Mouse (Mus musculus): ENCODE results near the gene Dop1a.

The Dop1a gene

GRCm38 (mm10) chr9:86499083-86499482, 32.1 kb downstream of the Dop1a start:
- in situ Hi-C loops (cut with MboI, MseI), result no loop called here

GRCm38 (mm10) chr9:86507437-86507836, 40.5 kb downstream of the Dop1a start:
- in situ Hi-C loops (cut with MboI, MseI), result no loop called here

GRCm38 (mm10) chr9:86513733-86514132, 46.8 kb downstream of the Dop1a start:
- in situ Hi-C loops (cut with MboI, MseI), result no loop called here

DNA sequence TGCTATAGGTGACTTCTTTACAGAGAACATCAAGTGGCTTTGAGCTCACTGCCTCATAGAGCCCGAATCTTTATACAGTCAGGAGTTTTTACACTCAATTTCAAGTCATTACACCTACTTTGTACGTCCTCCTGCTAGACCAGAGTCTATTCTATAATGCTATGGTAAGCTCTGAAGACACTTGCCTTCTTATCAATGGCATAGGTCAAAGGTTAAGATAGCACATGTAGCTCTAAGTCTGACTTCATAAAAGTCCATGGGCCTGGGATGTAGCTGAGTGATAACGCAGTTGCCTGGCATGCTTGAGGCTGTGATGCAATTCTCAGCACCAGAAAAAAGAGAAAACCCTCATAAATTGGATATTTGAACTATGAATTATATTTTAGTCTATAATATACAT, 47.4 kb downstream of the Dop1a start:
- in situ Hi-C loops (cut with MboI, MseI), result no loop called here

DNA sequence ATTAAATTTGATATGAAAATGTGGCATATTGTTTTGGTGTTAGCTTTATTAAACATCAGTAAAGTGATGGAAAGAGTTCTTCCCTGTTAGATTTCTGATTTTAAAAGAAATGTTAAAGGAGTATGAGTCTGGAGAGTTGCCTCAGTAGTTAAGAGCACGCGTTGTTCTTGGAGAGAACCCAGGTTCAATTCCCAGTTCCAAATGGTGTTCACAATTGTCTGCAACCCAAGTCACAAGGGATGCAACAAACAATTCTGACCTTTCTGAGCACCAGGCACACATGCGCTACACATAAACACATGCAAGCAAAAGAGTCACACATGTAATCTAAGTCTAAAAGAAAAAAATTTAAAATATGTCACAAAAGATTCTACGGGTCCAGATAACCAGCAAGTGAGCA, 47.8 kb downstream of the Dop1a start:
- in situ Hi-C loops (cut with MboI, MseI), result no loop called here

- in situ Hi-C loops (cut with MboI, MseI), result no loop called here
These were observed 55.4 kb downstream of the Dop1a start for GRCm38 (mm10) chr9:86522335-86522734.

DNA sequence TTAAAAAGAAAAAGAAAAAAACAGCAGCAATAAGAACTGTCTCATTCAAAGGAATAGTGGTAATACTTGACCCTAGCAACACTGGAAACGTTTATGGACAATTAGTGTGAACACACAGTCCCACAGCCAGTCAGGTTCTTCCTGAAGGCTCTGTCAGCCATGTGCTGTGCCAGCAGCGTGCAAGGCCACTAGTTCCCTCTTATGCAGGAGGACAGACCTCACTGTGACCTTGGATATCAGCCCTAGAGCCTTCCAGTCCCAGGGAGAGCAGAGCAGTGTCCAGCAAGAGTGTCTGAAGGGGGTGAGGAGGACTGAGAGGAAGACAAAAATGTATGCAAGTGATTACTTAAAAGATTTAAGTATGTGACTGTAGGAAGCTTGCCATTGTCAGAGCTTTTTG, 58.6 kb downstream of the Dop1a start:
- in situ Hi-C loops (cut with MboI, MseI), result no loop called here

- in situ Hi-C loops (cut with MboI, MseI), result no loop called here
These were observed 67.1 kb downstream of the Dop1a start for GRCm38 (mm10) chr9:86534071-86534470.

- in situ Hi-C loops (cut with MboI, MseI), result no loop called here
These were observed 76.5 kb downstream of the Dop1a start for GRCm38 (mm10) chr9:86543451-86543850.

- in situ Hi-C loops (cut with MboI, MseI), result no loop called here
These were observed 77.6 kb downstream of the Dop1a start for GRCm38 (mm10) chr9:86544559-86544958.

- in situ Hi-C loops (cut with MboI, MseI), result loop anchor here (25.0 kb wide), 1 partner anchor 1888 kb away; the partner anchor contains the start of gene Snx14
These were observed 82.7 kb downstream of the Dop1a start for GRCm38 (mm10) chr9:86549637-86550162.

- in situ Hi-C loops (cut with MboI, MseI), result loop anchor here (25.0 kb wide), 1 partner anchor 1887 kb away; the partner anchor contains the start of gene Snx14
These were observed 83.8 kb downstream of the Dop1a start for GRCm38 (mm10) chr9:86550717-86551116.

- in situ Hi-C loops (cut with MboI, MseI), result loop anchor here (25.0 kb wide), 1 partner anchor 1883 kb away; the partner anchor contains the start of gene Snx14
These were observed 86.9 kb downstream of the Dop1a start for GRCm38 (mm10) chr9:86553886-86554285.

- in situ Hi-C loops (cut with MboI, MseI), result loop anchor here (25.0 kb wide), 1 partner anchor 1883 kb away; the partner anchor contains the start of gene Snx14
These were observed 87.7 kb downstream of the Dop1a start for GRCm38 (mm10) chr9:86554641-86555040.

- in situ Hi-C loops (cut with MboI, MseI), result loop anchor here (5.0 to 25.0 kb wide), 2 partner anchors 58 to 1877 kb away; partner anchors contain the start of gene Snx14
These were observed 93.6 kb downstream of the Dop1a start for GRCm38 (mm10) chr9:86560543-86560942.

GRCm38 (mm10) chr9:86569314-86569910, 102.5 kb downstream of the Dop1a start:
- in situ Hi-C loops (cut with MboI, MseI), result loop anchor here (25.0 kb wide), 1 partner anchor 1868 kb away; the partner anchor contains the start of gene Snx14

GRCm38 (mm10) chr9:86570261-86570890, 103.4 kb downstream of the Dop1a start:
- in situ Hi-C loops (cut with MboI, MseI), result loop anchor here (5.0 to 25.0 kb wide), 2 partner anchors 103 to 1867 kb away; partner anchors contain the start of genes Dop1a and Snx14

GRCm38 (mm10) chr9:86570946-86571345, 104.0 kb downstream of the Dop1a start:
- in situ Hi-C loops (cut with MboI, MseI), result loop anchor here (5.0 to 25.0 kb wide), 2 partner anchors 104 to 1866 kb away; partner anchors contain the start of genes Dop1a and Snx14

DNA sequence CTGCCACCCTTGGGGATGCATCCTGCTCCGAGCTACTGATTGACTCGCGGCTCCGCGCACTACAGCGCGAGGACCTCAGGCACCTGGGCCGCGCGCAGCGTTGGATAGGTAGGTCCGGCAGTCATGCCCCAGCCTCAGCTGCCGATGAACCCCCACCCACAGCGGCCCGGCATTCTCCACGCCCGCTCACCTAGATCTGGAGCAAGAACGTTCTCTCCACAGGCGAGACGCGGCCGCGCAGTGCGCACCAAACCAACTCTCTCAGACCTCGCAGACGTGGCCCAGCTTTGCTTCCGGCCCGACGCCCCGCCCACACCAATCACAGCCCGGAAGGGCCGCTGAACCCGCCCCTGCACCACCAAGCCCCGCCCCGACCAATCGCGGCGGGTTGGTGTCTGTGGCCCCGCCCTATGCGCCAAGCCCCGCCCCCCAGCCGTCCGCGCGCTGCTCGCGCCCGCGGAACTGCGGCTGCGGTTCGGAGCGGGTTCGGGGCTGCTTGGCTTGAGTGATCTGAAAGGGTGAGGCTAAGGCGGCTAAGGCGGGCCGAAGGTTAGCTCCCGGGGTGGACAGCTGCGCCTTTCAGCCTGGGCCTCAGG, 104.7 kb downstream of the Dop1a start, which contains the start of the genes Pgm3 and Rwdd2a:
Gene Pgm3, minus strand, starts transcription at position 303 of the 596 bp plus-strand sequence.
Gene Rwdd2a, plus strand, starts transcription at position 452 of the 596 bp plus-strand sequence.
- in situ Hi-C loops (cut with MboI, MseI), result loop anchor here (5.0 to 25.0 kb wide), 2 partner anchors 104 to 1866 kb away; partner anchors contain the start of genes Dop1a and Snx14

- in situ Hi-C loops (cut with MboI, MseI), result loop anchor here (5.0 to 25.0 kb wide), 2 partner anchors 105 to 1865 kb away; partner anchors contain the start of genes Dop1a and Snx14
These were observed 105.2 kb downstream of the Dop1a start for GRCm38 (mm10) chr9:86572196-86572595.

- in situ Hi-C loops (cut with MboI, MseI), result loop anchor here (5.0 to 25.0 kb wide), 2 partner anchors 105 to 1865 kb away; partner anchors contain the start of genes Dop1a and Snx14
These were observed 105.8 kb downstream of the Dop1a start for GRCm38 (mm10) chr9:86572636-86573291.

Data from T-helper 1 cell (primary cell).